Mouse (Mus musculus): ENCODE measurements around the gene Dpyd.

The Dpyd gene

DNA sequence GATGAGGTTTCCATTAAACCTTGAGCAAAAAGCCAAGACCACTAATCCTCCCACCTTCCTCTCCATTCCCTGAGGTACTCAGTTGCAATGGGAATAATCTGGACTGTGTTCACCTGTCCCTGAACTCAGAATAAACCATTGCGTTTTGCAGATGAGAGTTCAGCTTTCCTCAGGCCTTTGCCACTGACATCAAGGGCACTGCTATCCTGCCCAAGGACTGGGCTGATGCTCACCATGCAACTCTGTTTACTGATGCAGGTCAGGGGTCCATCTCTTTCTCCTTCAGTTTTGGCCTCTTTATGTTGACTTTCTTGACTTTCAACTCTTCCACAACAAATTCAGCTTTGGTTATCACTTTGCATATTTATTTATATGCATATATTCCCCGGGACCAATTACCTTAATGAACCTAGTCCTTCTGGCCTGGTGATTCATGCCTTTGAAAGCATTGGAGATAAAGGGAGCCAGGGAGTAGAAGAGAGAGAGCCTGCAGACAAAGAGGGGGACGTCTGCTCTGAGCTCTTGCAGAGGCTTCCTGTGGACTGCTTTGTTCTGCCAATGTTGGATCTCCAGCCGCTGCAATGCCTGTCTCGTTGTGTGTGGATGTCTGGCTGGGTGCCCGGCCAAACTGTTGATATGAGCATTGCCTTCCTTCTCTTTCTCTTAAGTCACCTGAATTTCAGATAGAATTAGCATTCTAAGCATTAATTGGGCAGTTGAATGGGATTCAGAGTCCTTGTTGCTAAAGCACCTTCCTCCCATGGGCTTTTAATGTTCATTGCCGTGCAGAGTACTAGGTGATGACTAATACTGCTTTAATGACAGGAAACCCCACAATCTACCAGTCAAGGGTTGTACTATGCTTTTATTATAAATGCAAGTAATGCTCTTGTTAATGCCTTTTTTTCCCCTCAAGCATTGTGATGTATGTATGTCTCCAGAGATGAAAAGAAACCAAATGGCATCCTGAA lies 771.7 kb downstream of the Dpyd start:
- DNase-seq (ENCODE audit: extremely low spot score, low read depth, low spot score), result no peak

GRCm38 (mm10) chr3:119361555-119362385 lies 799.8 kb downstream of the Dpyd start:
- no peak for DNase-seq (ENCODE audit: extremely low spot score, low read depth, low spot score)

GRCm38 (mm10) chr3:119362392-119362791 lies 800.5 kb downstream of the Dpyd start:
- no peak for DNase-seq (ENCODE audit: extremely low spot score, low read depth, low spot score)

GRCm38 (mm10) chr3:119368931-119369330 lies 807.0 kb downstream of the Dpyd start:
- no peak for DNase-seq (ENCODE audit: extremely low spot score, low read depth, low spot score)

GRCm38 (mm10) chr3:119381119-119381518 lies 819.2 kb downstream of the Dpyd start:
- no peak for DNase-seq (ENCODE audit: extremely low spot score, low read depth, low spot score)

DNA sequence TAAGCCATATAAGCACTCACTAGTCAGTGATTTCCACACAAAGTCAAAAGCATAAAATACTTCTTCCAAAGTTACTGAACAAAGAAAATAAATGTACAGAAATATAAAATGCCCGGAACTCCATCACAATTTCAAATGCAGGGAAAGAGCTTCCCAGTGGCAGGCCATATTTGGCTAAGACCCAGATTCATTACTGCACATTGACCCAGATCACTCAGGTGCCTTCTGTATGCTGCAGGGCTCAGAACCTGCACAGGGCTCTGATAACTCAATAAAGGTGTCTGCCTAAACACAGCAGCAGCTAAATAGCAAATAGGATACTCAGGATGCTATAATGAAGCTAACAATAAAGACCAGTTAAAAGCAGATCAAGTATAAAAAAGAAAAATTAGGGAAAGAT lies 820.5 kb downstream of the Dpyd start:
- no peak for DNase-seq (ENCODE audit: extremely low spot score, low read depth, low spot score)

- no peak for DNase-seq (ENCODE audit: extremely low spot score, low read depth, low spot score)
These were observed 825.6 kb downstream of the Dpyd start for GRCm38 (mm10) chr3:119387332-119388105.

DNA sequence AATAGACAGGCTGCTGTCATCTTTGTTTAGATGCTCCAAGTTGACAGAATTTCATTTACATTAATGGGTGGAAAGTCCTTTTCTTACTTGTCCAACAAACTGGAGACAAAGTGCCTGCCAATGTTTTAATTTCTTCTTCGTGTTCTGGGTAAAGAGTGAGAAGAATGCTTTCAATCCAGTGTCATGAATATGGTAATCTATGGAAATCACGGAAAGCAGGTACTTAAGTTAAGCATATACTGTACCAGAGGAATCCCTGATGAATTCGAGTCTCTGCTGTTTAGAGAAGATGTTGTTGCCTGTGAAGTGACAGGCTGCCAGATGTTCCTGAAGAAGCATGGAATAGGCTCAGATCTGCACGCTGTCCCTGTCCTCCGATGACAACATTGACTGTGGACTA lies 835.3 kb downstream of the Dpyd start:
- no peak for DNase-seq (ENCODE audit: extremely low spot score, low read depth, low spot score)

DNA sequence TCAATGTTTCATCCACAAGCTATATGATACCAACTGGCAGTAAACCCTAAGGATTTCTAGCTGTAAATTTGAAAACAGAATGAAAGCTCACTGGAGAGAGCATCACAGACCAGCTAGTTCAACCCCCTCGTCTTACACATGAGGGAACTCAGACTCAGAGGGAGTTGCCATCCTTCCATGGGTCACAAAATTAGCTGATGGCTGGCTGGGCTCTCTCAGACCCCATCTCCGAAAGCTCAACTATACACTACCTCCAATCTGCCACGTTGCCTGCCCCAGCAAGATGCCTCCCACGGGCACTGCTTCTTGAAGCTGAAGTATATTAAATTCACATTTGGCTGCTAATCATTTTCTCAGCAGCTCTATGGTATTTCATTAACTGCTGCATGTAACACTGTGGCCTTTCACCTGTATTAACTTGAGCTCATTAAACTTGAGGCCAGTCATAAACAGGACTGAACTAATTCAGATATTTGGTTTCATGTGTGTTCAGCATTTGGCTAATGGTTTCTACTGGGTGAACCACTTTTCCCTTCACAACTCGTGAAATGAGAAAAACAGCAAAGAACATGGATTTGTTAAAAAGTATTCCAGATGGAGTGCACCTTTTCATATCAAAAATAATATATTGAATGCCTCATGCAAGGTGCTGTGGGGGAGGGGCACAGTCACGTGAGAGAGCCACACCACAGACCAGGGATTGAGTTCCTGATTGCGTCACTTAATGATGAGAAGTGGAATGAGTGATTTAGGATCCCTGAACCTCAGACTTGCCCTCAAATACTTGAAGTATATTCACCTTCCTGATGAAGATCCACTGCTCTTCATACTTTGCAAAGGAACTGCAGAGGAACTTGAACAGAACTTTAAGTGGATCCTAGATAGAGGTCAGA lies 841.2 kb downstream of the Dpyd start:
- peak; percentile 14 for DNase-seq (ENCODE audit: extremely low spot score, low read depth, low spot score)

- DNase-seq (ENCODE audit: extremely low spot score, low read depth, low spot score), result no peak
These were observed 857.3 kb downstream of the Dpyd start for GRCm38 (mm10) chr3:119419087-119419709.

GRCm38 (mm10) chr3:119419745-119420144 lies 857.8 kb downstream of the Dpyd start:
- no peak for DNase-seq (ENCODE audit: extremely low spot score, low read depth, low spot score)

DNA sequence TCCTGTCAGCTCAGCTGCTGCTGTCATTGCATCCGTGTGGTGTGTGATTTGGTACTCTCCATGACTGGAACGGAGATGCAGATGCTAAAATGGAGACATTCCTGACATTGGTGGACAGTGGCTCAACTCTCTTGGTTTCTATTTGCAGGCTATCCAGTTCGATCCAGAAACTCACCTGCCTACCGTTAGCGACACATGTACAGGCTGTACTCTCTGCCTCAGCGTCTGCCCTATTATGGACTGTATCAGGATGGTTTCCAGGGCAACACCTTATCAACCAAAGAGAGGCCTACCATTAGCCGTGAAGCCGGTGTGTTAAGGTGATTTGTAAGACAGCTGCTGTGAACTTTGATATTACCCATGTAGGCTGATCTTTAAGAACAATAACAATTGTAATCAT lies 869.4 kb downstream of the Dpyd start:
- DNase-seq (ENCODE audit: extremely low spot score, low read depth, low spot score), result no peak

- DNase-seq (ENCODE audit: extremely low spot score, low read depth, low spot score), result no peak
These were observed 869.8 kb downstream of the Dpyd start for GRCm38 (mm10) chr3:119431757-119432156.

GRCm38 (mm10) chr3:119447559-119447958 lies 885.6 kb downstream of the Dpyd start:
- no peak for DNase-seq (ENCODE audit: extremely low spot score, low read depth, low spot score)

- DNase-seq (ENCODE audit: extremely low spot score, low read depth, low spot score), result no peak
These were observed 902.1 kb downstream of the Dpyd start for GRCm38 (mm10) chr3:119464073-119464472.

GRCm38 (mm10) chr3:119464479-119464878 lies 902.5 kb downstream of the Dpyd start:
- no peak for DNase-seq (ENCODE audit: extremely low spot score, low read depth, low spot score)

DNA sequence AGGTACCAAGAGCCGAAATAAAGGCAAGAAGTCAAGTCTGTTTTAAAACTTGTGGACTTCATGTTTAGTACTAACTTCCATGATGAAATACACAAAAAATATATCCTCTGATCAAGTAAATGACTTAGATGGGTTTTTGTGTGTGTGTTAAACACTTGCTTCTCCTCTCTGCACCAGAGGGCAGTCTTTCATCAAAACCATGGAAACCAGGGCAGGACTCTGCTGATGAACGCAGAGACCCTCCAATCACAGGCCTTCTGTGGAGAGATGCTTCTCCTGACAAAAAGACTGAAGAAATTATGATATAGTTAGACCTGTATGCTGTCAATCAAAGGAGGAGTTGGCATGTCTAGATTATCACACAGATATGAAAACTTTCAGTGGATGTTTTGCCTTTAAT lies 905.8 kb downstream of the Dpyd start:
- no peak for DNase-seq (ENCODE audit: extremely low spot score, low read depth, low spot score)

Measured in hindlimb bud, embryonic 11.5 days (tissue).